Mouse (Mus musculus): ENCODE data around the gene Slc25a34. TPM values are rescaled to one million over a fixed set of nuclear protein-coding genes. Genes with fewer than 3 reads are reported as not detected.

Slc25a34 gene
- polyA plus RNA-seq, 1 experiment from 2014 or later: not detected

- H3K9me3 ChIP-seq (replicated peaks; ENCODE audit: control insufficient read depth, low read length): no peaks in the 10 kb centered on the region
- 49% methylated on average over 6 of the region's 6 CpGs for WGBS
- H3K36me3 ChIP-seq (ENCODE audit: control insufficient read depth, insufficient read depth, low read length): peaks cover 19% of the 10 kb centered on the region
- no peak overlapping the region for H3K4me3 ChIP-seq (ENCODE audit: low read depth, low read length)
- H3K9ac ChIP-seq (ENCODE audit: low read length): no peak overlapping the region
- H3K27ac ChIP-seq (ENCODE audit: low read depth, low read length): no peak overlapping the region
- peak; percentile 20 for ATAC-seq
- DNase-seq (ENCODE audit: low spot score): peak; percentile 71
- H3K4me1 ChIP-seq (ENCODE audit: control insufficient read depth, insufficient read depth, low read length): no peaks in the 10 kb centered on the region
- H3K27me3 ChIP-seq (replicated peaks; ENCODE audit: control insufficient read depth, insufficient read depth, low read length): no peaks in the 10 kb centered on the region
- no peak overlapping the region for H3K4me2 ChIP-seq (ENCODE audit: low read length)
These were observed 25.6 kb upstream of the Slc25a34 start for GRCm38 (mm10) chr4:141649244-141649643.

- DNase-seq (ENCODE audit: low spot score) (no peak), ATAC-seq (no peak)
- Histone ChIP-seq H3K4me1 (ENCODE audit: control insufficient read depth, insufficient read depth, low read length) (0 out of 2 replicates have a peak, but pooled peaks cover 6% of the 10 kb centered on the region), H3K36me3 (ENCODE audit: control insufficient read depth, insufficient read depth, low read length) (peaks cover 12% of the 10 kb centered on the region), H3K27me3 (replicated peaks; ENCODE audit: control insufficient read depth, insufficient read depth, low read length) (no peaks in the 10 kb centered on the region), H3K9me3 (replicated peaks; ENCODE audit: control insufficient read depth, low read length) (no peaks in the 10 kb centered on the region), H3K4me2 (ENCODE audit: low read length) (no peak overlapping the region), H3K9ac (ENCODE audit: low read length) (no peak overlapping the region), H3K4me3 (ENCODE audit: low read depth, low read length) (no peak overlapping the region), H3K27ac (ENCODE audit: low read depth, low read length) (no peak overlapping the region)
- WGBS: 94% methylated on average over 5 of the region's 5 CpGs
These were observed 24.6 kb upstream of the Slc25a34 start for GRCm38 (mm10) chr4:141648262-141648661.

GRCm38 (mm10) chr4:141647187-141647586 lies 23.6 kb upstream of the Slc25a34 start:
- 0 out of 2 replicates have a peak, but pooled peaks cover 6% of the 10 kb centered on the region for H3K4me1 ChIP-seq (ENCODE audit: control insufficient read depth, insufficient read depth, low read length)
- H3K9ac ChIP-seq (ENCODE audit: low read length): no peak overlapping the region
- H3K27ac ChIP-seq (ENCODE audit: low read depth, low read length): no peak overlapping the region
- DNase-seq (ENCODE audit: low spot score) (no peak), ATAC-seq (no peak)
- H3K36me3 ChIP-seq (ENCODE audit: control insufficient read depth, insufficient read depth, low read length): peaks cover 8% of the 10 kb centered on the region
- H3K4me3 ChIP-seq (ENCODE audit: low read depth, low read length): no peak overlapping the region
- WGBS: 94% methylated on average over 3 of the region's 3 CpGs
- no peaks in the 10 kb centered on the region for H3K27me3 ChIP-seq (replicated peaks; ENCODE audit: control insufficient read depth, insufficient read depth, low read length)
- no peak overlapping the region for H3K4me2 ChIP-seq (ENCODE audit: low read length)
- no peaks in the 10 kb centered on the region for H3K9me3 ChIP-seq (replicated peaks; ENCODE audit: control insufficient read depth, low read length)

- Histone ChIP-seq H3K27ac (ENCODE audit: low read depth, low read length) (no peak overlapping the region), H3K4me1 (ENCODE audit: control insufficient read depth, insufficient read depth, low read length) (0 out of 2 replicates have a peak, but pooled peaks cover 6% of the 10 kb centered on the region), H3K4me2 (ENCODE audit: low read length) (no peak overlapping the region), H3K27me3 (replicated peaks; ENCODE audit: control insufficient read depth, insufficient read depth, low read length) (no peaks in the 10 kb centered on the region), H3K4me3 (ENCODE audit: low read depth, low read length) (no peak overlapping the region), H3K36me3 (ENCODE audit: control insufficient read depth, insufficient read depth, low read length) (peaks cover 15% of the 10 kb centered on the region), H3K9ac (ENCODE audit: low read length) (no peak overlapping the region), H3K9me3 (replicated peaks; ENCODE audit: control insufficient read depth, low read length) (no peaks in the 10 kb centered on the region)
- ATAC-seq (no peak), DNase-seq (ENCODE audit: low spot score) (no peak)
- WGBS: 95% methylated on average over 8 of the region's 8 CpGs
These were observed 22.4 kb upstream of the Slc25a34 start for GRCm38 (mm10) chr4:141645988-141646387.

GRCm38 (mm10) chr4:141643118-141643855 lies 19.7 kb upstream of the Slc25a34 start:
- H3K4me2 ChIP-seq (ENCODE audit: low read length): no peak overlapping the region
- peak overlapping the region; percentile 25 for H3K9ac ChIP-seq (ENCODE audit: low read length)
- H3K4me3 ChIP-seq (ENCODE audit: low read depth, low read length): no peak overlapping the region
- ATAC-seq (peak; percentile 81), DNase-seq (ENCODE audit: low spot score) (peak; percentile 74)
- peak overlapping the region; percentile 78; the same call in 1 of the 2 replicates for H3K27ac ChIP-seq (ENCODE audit: low read depth, low read length)
- H3K36me3 ChIP-seq (ENCODE audit: control insufficient read depth, insufficient read depth, low read length): peaks cover 37% of the 10 kb centered on the region
- H3K4me1 ChIP-seq (ENCODE audit: control insufficient read depth, insufficient read depth, low read length): 0 out of 2 replicates have a peak, but pooled peaks cover 6% of the 10 kb centered on the region
- 37% methylated on average over 7 of the region's 7 CpGs for WGBS
- H3K9me3 ChIP-seq (replicated peaks; ENCODE audit: control insufficient read depth, low read length): no peaks in the 10 kb centered on the region
- no peaks in the 10 kb centered on the region for H3K27me3 ChIP-seq (replicated peaks; ENCODE audit: control insufficient read depth, insufficient read depth, low read length)

GRCm38 (mm10) chr4:141641961-141642811 lies 18.6 kb upstream of the Slc25a34 start:
- no peak for ATAC-seq
- 91% methylated on average over 25 of the region's 25 CpGs for WGBS
- no peak overlapping the region for H3K27ac ChIP-seq (ENCODE audit: low read depth, low read length)

GRCm38 (mm10) chr4:141641353-141641771 lies 17.7 kb upstream of the Slc25a34 start:
- H3K9me3 ChIP-seq (replicated peaks; ENCODE audit: control insufficient read depth, low read length): no peaks in the 10 kb centered on the region
- H3K27me3 ChIP-seq (replicated peaks; ENCODE audit: control insufficient read depth, insufficient read depth, low read length): no peaks in the 10 kb centered on the region
- H3K4me2 ChIP-seq (ENCODE audit: low read length): no peak overlapping the region
- 96% methylated on average over 7 of the region's 7 CpGs for WGBS
- H3K27ac ChIP-seq (ENCODE audit: low read depth, low read length): no peak overlapping the region
- H3K4me1 ChIP-seq (ENCODE audit: control insufficient read depth, insufficient read depth, low read length): 0 out of 2 replicates have a peak, but pooled peaks cover 6% of the 10 kb centered on the region
- no peak for ATAC-seq
- DNase-seq (ENCODE audit: low spot score): no peak
- H3K4me3 ChIP-seq (ENCODE audit: low read depth, low read length): no peak overlapping the region
- peaks cover 54% of the 10 kb centered on the region for H3K36me3 ChIP-seq (ENCODE audit: control insufficient read depth, insufficient read depth, low read length)
- no peak overlapping the region for H3K9ac ChIP-seq (ENCODE audit: low read length)

More at GRCm38 (mm10) chr4:141641961-141642811, 18.6 kb upstream of the Slc25a34 start:
- no peak for DNase-seq (ENCODE audit: low spot score)
- 0 out of 2 replicates have a peak, but pooled peaks cover 6% of the 10 kb centered on the region for H3K4me1 ChIP-seq (ENCODE audit: control insufficient read depth, insufficient read depth, low read length)
- H3K9ac ChIP-seq (ENCODE audit: low read length): no peak overlapping the region
- H3K4me3 ChIP-seq (ENCODE audit: low read depth, low read length): no peak overlapping the region
- H3K9me3 ChIP-seq (replicated peaks; ENCODE audit: control insufficient read depth, low read length): no peaks in the 10 kb centered on the region
- no peak overlapping the region for H3K4me2 ChIP-seq (ENCODE audit: low read length)
- no peaks in the 10 kb centered on the region for H3K27me3 ChIP-seq (replicated peaks; ENCODE audit: control insufficient read depth, insufficient read depth, low read length)
- peaks cover 46% of the 10 kb centered on the region for H3K36me3 ChIP-seq (ENCODE audit: control insufficient read depth, insufficient read depth, low read length)

GRCm38 (mm10) chr4:141639474-141639873 lies 15.9 kb upstream of the Slc25a34 start:
- H3K4me2 ChIP-seq (ENCODE audit: low read length): no peak overlapping the region
- no peak overlapping the region for H3K4me3 ChIP-seq (ENCODE audit: low read depth, low read length)
- H3K4me1 ChIP-seq (ENCODE audit: control insufficient read depth, insufficient read depth, low read length): 0 out of 2 replicates have a peak, but pooled peaks cover 6% of the 10 kb centered on the region
- WGBS: 62% methylated on average over 11 of the region's 11 CpGs
- no peak overlapping the region for H3K9ac ChIP-seq (ENCODE audit: low read length)
- H3K27me3 ChIP-seq (replicated peaks; ENCODE audit: control insufficient read depth, insufficient read depth, low read length): no peaks in the 10 kb centered on the region
- no peaks in the 10 kb centered on the region for H3K9me3 ChIP-seq (replicated peaks; ENCODE audit: control insufficient read depth, low read length)
- ATAC-seq (no peak), DNase-seq (ENCODE audit: low spot score) (no peak)
- no peak overlapping the region for H3K27ac ChIP-seq (ENCODE audit: low read depth, low read length)
- H3K36me3 ChIP-seq (ENCODE audit: control insufficient read depth, insufficient read depth, low read length): peaks cover 61% of the 10 kb centered on the region
